Mouse (Mus musculus) heart, adult 11 months (tissue): ENCODE results near the gene Gm17622.

Experiments
- DNase-seq: peaks from one replicate; pipeline ENCODE4 v3.0.0; 2022

Gene Gm17622

GRCm38 (mm10) chr13:96511262-96511661 lies 20.7 kb downstream of the Gm17622 start:
- DNase-seq = peak; percentile 79

- peak; percentile 93 for DNase-seq
These were observed 21.4 kb downstream of the Gm17622 start for GRCm38 (mm10) chr13:96511893-96512292.

- DNase-seq = peak; percentile 81
These were observed 23.8 kb downstream of the Gm17622 start for GRCm38 (mm10) chr13:96514154-96514942.

GRCm38 (mm10) chr13:96516249-96516648 lies 25.7 kb downstream of the Gm17622 start:
- peak; percentile 51 for DNase-seq

DNA sequence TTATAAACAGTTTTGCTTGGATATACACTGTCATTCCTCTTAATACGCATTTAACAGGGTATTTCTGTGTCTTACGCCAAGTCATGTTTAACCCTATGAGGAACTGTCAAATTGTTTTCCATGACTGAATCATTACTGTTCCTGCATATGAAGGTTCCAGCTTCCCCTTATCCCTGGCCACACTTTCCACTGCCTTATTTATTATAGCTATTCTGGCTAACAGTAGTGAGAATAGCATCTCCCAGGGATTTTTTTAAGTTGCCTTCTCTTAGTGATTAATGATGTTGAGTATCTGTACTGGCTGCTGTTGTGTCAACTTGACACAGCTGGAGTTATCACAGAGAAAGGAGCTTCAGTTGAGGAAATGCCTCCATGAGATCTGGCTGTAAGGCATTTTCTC lies 26.8 kb downstream of the Gm17622 start:
- peak; percentile 23 for DNase-seq

DNA sequence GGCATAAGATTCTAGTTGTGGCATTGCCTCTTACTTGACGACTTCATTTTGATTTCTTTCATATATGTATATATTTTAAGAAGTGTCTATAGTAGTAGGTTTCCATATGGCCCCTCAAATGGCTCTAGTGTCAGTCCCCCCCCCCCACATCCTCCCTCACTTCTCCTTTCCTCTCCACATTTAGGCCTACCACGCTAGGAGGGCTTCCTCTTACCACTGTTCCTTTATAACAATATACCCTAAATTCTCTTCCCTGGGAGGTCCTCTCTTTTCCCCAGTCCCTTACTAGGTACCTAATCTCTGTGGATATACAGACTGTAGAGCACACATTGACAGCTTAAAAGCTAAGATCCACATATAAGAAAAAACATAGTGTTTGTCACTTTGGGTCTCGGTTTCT lies 30.8 kb downstream of the Gm17622 start:
- peak; percentile 8 for DNase-seq

DNA sequence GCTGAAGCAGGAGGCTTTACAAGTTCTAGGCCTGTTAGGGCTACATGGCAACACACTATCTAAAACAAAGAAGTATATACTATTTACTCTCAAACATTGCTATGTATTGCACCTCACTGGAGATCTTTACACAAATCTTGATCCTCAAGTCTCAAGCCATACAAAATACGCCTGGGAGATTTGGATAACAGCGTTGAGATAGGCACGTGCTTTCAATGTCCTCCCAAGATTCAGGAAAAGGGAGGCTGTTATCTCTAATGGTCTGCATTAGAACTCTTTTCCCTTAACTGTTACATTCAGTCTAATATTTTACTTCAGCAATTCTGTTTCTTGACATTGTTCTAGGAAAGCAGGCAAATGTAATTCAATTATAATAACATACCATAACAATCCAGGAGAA lies 36.5 kb downstream of the Gm17622 start:
- no peak for DNase-seq

DNA sequence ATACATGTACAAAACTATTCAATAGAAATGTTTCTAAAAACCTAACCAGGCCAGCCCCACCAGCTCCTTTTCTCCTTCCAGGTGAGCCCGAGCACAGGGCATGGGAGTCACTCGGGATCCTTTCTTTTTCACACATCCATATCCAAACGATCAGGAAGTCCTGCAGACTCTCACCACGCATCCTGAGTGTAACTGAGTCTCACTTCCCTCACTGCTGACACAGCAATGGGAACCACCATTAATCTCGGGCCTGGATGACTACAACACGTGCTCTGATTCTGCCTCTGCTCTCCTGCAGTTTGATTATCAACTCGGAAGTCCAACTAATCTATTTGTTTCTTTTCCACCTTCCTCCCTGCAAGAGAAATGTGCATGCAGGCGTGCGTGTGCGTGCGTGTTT lies 37.3 kb downstream of the Gm17622 start:
- no peak for DNase-seq

- DNase-seq = no peak
These were observed 38.2 kb downstream of the Gm17622 start for GRCm38 (mm10) chr13:96528776-96529175.

DNA sequence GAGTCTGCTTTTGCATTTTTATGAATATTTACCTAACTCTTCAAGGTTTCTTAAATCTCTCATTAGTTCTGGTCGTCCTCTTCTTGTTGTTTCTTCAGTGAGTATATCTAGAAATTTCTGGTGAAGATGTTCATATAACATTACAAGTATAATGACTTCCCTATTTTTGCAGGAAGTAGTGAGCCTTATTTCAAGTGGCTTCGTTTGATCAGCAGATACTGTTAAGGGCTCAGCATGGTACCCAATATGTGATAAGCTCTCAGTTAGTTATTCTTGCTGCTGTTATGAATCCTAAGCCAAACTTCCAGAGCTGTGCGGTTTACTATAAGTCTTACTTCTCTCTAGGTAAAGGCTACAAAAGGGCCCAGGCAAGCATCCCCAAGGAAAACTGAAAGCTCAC lies 39.0 kb downstream of the Gm17622 start:
- DNase-seq = no peak

- DNase-seq = no peak
These were observed 39.5 kb downstream of the Gm17622 start for GRCm38 (mm10) chr13:96530064-96530463.

DNA sequence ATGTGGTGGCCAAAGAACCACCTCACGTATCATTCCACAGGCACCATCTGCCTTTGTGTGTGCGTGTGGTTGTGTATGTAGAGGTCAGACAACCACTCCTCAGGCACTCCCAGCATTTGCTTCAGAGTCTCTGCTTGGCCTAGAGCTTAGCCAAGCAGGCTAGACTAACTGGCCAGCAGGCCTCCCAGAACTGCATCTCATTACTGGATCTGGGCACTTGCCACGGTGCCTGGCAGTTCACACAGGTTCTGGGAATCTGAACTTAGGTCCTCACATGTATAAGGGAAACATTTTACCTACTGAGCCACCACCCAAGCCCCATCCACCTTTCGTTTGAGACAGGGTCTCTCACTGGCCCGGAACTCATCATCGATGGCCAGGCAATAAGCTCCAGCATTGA lies 41.6 kb downstream of the Gm17622 start:
- no peak for DNase-seq

- no peak for DNase-seq
These were observed 43.2 kb downstream of the Gm17622 start for GRCm38 (mm10) chr13:96533742-96534141.

- DNase-seq = no peak
These were observed 46.5 kb downstream of the Gm17622 start for GRCm38 (mm10) chr13:96536821-96537572.

- no peak for DNase-seq
These were observed 47.6 kb downstream of the Gm17622 start for GRCm38 (mm10) chr13:96538103-96538502.
